Mouse (Mus musculus): ENCODE results near the gene Psg23. TPM values are rescaled to one million over a fixed set of nuclear protein-coding genes. Genes with fewer than 3 reads are reported as not detected.

Gene Psg23
- total RNA-seq (2023): 0.35 TPM

GRCm38 (mm10) chr7:18616401-18616800, at the start of gene Psg23:
Gene Psg23, minus strand, starts transcription at chr7:18616501.

DNA sequence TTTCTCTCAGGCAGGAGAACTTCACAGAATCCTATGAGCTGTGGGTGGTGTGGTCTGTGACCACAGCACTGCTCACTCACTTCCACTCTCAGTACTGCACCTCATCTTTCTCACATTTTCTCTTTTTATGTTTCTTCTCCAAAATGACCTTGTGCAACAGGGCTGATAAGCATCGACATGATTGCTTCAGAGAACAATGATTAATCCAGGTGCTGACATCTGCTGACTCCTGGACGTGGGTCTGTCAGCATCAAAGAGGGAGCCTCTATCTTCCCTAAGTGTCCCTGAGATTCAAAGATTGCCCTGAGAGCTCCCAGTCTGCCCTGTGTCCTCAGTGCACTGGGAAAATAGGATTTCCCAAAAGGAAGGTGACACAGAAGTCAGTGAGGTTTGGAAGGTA, 40.3 kb upstream of the Psg23 start, which contains the start of gene Psg21:
Gene Psg21 (minus strand): TSS at position 101 of the 400 bp plus-strand sequence.

GRCm38 (mm10) chr7:18567205-18567604, 49.1 kb downstream of the Psg23 start, which contains the start of gene Psg27:
Gene Psg27, minus strand, starts transcription at chr7:18567305.

Other genes starting within 250 kb of the Psg23 start
- gene Psg28, start 184.5 kb downstream of the Psg23 start, total RNA-seq (2023): not detected
- gene Psg26, start 132.3 kb downstream of the Psg23 start, total RNA-seq (2023): not detected
- gene Psg25, start 84.2 kb downstream of the Psg23 start, total RNA-seq (2023): not detected
- gene Psg27, start 49.2 kb downstream of the Psg23 start, total RNA-seq (2023): not detected
- gene Psg21, start 40.2 kb upstream of the Psg23 start, total RNA-seq (2023): not detected
- not detected for gene Psg20, start 69.7 kb upstream of the Psg23 start, total RNA-seq (2023)
- not detected for gene Psg22, start 101.6 kb upstream of the Psg23 start, total RNA-seq (2023)
- not detected for gene Psg19, start 182.0 kb upstream of the Psg23 start, total RNA-seq (2023)
- not detected for gene Psg17, start 205.1 kb upstream of the Psg23 start, total RNA-seq (2023)
- gene Mill2, start 223.5 kb upstream of the Psg23 start, total RNA-seq (2023): 0.21 TPM